Mouse (Mus musculus): ENCODE measurements around the gene Gng7.
A peak's percentile ranks its signal among the peaks of the same experiment; 100 is the strongest.

- TF ChIP-seq CTCF (IDR thresholded peaks at IDR 0.05; ENCODE audit: insufficient read depth, low read depth, low read length) (peak; percentile 14; the same call in 1 of the 2 replicates), POLR2A (IDR thresholded peaks at IDR 0.05; ENCODE audit: insufficient read depth, low read depth, low read length) (peak; percentile 32; the same call in 1 of the 2 replicates)
These were observed at the start of gene Gng7 for GRCm38 (mm10) chr10:81014393-81015384.

Measured in olfactory bulb, adult 2 months (tissue).